Mouse (Mus musculus): ENCODE measurements around the gene Fam207a.

- no peak for TF ChIP-seq POLR2A (IDR thresholded peaks at IDR 0.05; ENCODE audit: low read depth, low read length)
- no peak for TF ChIP-seq CTCF (conservative IDR thresholded peaks at IDR 0.05; ENCODE audit: insufficient read depth, insufficient read length, low read depth, low read length)
These were observed 63.8 kb downstream of the Fam207a start for GRCm38 (mm10) chr10:77451822-77452221.
